Mouse (Mus musculus) olfactory bulb, adult 2 months (tissue): ENCODE measurements around the gene Enox1. TPM values are rescaled to one million over a fixed set of nuclear protein-coding genes. Genes with fewer than 3 reads are reported as not detected.

ENCODE experiments used
- H3K27ac ChIP-seq: fragments of 200-500 bp; 2 replicates; pipeline ENCODE4 v1.5.1; 2012; ENCODE audit warnings: low read depth, low read length; ENCODE audit not compliant: insufficient read depth
- H3K4me1 ChIP-seq: fragments of 200-500 bp; 2 replicates; pipeline ENCODE4 v1.6.1; 2012; ENCODE audit warnings: low read length; ENCODE audit not compliant: control insufficient read depth, insufficient read depth
- H3K4me3 ChIP-seq: fragments of 200-500 bp; 2 replicates; pipeline ENCODE4 v1.5.1; 2012; ENCODE audit warnings: mild to moderate bottlenecking, low read depth, low read length, moderate library complexity; ENCODE audit not compliant: insufficient read depth
- CTCF ChIP-seq: fragments of 200-500 bp; IDR thresholded peaks from 2 replicates; pipeline ENCODE4 v1.5.1; 2012; ENCODE audit warnings: low read depth, mild to moderate bottlenecking, low read length, moderate library complexity; ENCODE audit not compliant: insufficient read depth
- POLR2A ChIP-seq: fragments of 200-500 bp; IDR thresholded peaks from 2 replicates; pipeline ENCODE4 v1.6.1; 2012; ENCODE audit warnings: mild to moderate bottlenecking, low read depth, low read length, moderate library complexity; ENCODE audit not compliant: insufficient read depth
- WGBS: fragments of 180-500 bp; shearing (Covaris S2); methylation state at CpG from one replicate; pipeline ENCODE4 v1.1.7; 2018; 5-methylcytosine and 5-hydroxymethylcytosine counted together
- polyA plus RNA-seq: library from polyadenylated mRNA; stranded (reverse); fragments of >200 nt; gene quantifications from 2 replicates; pipeline ENCODE4 v1.2.4, GENCODE M21; 2012; ENCODE audit warnings: low replicate concordance; ENCODE audit not compliant: missing spikeins, insufficient read depth, insufficient read length

The Enox1 gene
- polyA plus RNA-seq, 1 experiment, result not detected

- WGBS, result 88% methylated on average over 9 of the region's 9 CpGs
- no peak overlapping the region for H3K27ac ChIP-seq
- TF ChIP-seq CTCF (no peak), POLR2A (no peak)
Observed at GRCm38 (mm10) chr14:77714931-77715535, 558.5 kb downstream of the Enox1 start.

GRCm38 (mm10) chr14:77716981-77717380, 560.4 kb downstream of the Enox1 start:
- Histone ChIP-seq H3K27ac (no peak overlapping the region), H3K4me1 (no peaks in the 10 kb centered on the region), H3K4me3 (no peak overlapping the region)
- 95% methylated on average over 5 of the region's 5 CpGs for WGBS
- TF ChIP-seq CTCF, result no peak
- TF ChIP-seq POLR2A, result no peak

More at GRCm38 (mm10) chr14:77714931-77715535, 558.5 kb downstream of the Enox1 start:
- Histone ChIP-seq H3K4me3 (no peak overlapping the region), H3K4me1 (no peaks in the 10 kb centered on the region)

- H3K27ac ChIP-seq, result no peak overlapping the region
- TF ChIP-seq POLR2A (no peak), CTCF (no peak)
Observed at GRCm38 (mm10) chr14:77718814-77719213, 562.3 kb downstream of the Enox1 start.

GRCm38 (mm10) chr14:77738056-77738455, 581.5 kb downstream of the Enox1 start:
- H3K27ac ChIP-seq, result no peak overlapping the region
- TF ChIP-seq CTCF (no peak), POLR2A (no peak)
- WGBS, result 65% methylated on average over 3 of the region's 3 CpGs
- H3K4me3 ChIP-seq, result no peak overlapping the region
- no peaks in the 10 kb centered on the region for H3K4me1 ChIP-seq

More at GRCm38 (mm10) chr14:77718814-77719213, 562.3 kb downstream of the Enox1 start:
- Histone ChIP-seq H3K4me3 (no peak overlapping the region), H3K4me1 (no peaks in the 10 kb centered on the region)
- WGBS, result 55% methylated on average over 8 of the region's 8 CpGs

- no peaks in the 10 kb centered on the region for H3K4me1 ChIP-seq
- H3K4me3 ChIP-seq, result no peak overlapping the region
- no peak overlapping the region for H3K27ac ChIP-seq
- TF ChIP-seq CTCF, result no peak
- TF ChIP-seq POLR2A, result no peak
- WGBS, result 73% methylated on average over 7 of the region's 7 CpGs
Observed at GRCm38 (mm10) chr14:77738751-77739365, 582.3 kb downstream of the Enox1 start.

- Histone ChIP-seq H3K4me3 (no peak overlapping the region), H3K27ac (no peak overlapping the region), H3K4me1 (no peaks in the 10 kb centered on the region)
- TF ChIP-seq CTCF (no peak), POLR2A (no peak)
Observed at GRCm38 (mm10) chr14:77739376-77739775, 582.8 kb downstream of the Enox1 start.

- Histone ChIP-seq H3K4me3 (no peak overlapping the region), H3K27ac (no peak overlapping the region), H3K4me1 (no peaks in the 10 kb centered on the region)
- 78% methylated on average over 5 of the region's 5 CpGs for WGBS
- TF ChIP-seq CTCF, result no peak
Observed at GRCm38 (mm10) chr14:77744638-77745240, 588.2 kb downstream of the Enox1 start.

GRCm38 (mm10) chr14:77748920-77749319, 592.4 kb downstream of the Enox1 start:
- TF ChIP-seq CTCF (no peak), POLR2A (no peak)
- no peak overlapping the region for H3K27ac ChIP-seq
- H3K4me1 ChIP-seq, result no peaks in the 10 kb centered on the region
- no peak overlapping the region for H3K4me3 ChIP-seq

Other genes with a start within 250 kb of the Enox1 start
- gene Ccdc122, start 120.0 kb upstream of the Enox1 start, polyA plus RNA-seq, result not detected in 2 replicates
- not detected in 2 replicates for gene Lacc1, start 119.9 kb upstream of the Enox1 start, polyA plus RNA-seq